Mouse (Mus musculus) CH12.LX (cell line): ENCODE measurements around the gene L2hgdh.

ENCODE experiments used
- CTCF ChIP-seq, 2 experiments: IDR thresholded peaks in 1 of 2; conservative IDR thresholded peaks in 1 of 2; 2 replicates each; pipeline ENCODE4 v1.5.1; 2011 to 2012; ENCODE audit warnings: low read depth in 2 of 2, low read length in 2 of 2, improper control_type of control experiment in 1 of 2, inconsistent platforms in 1 of 2, mild to moderate bottlenecking in 1 of 2, moderate library complexity in 1 of 2
- JUN ChIP-seq: IDR thresholded peaks from 2 replicates; pipeline ENCODE4 v1.6.1; 2011; ENCODE audit warnings: low read depth, mild to moderate bottlenecking, low read length, improper control_type of control experiment, moderate library complexity; ENCODE audit not compliant: insufficient read depth
- MAZ ChIP-seq: IDR thresholded peaks from 2 replicates; pipeline ENCODE4 v1.6.1; 2012; ENCODE audit warnings: low read depth, mild to moderate bottlenecking, inconsistent platforms, low read length, improper control_type of control experiment, moderate library complexity
- POLR2A ChIP-seq: IDR thresholded peaks from 2 replicates; pipeline ENCODE4 v1.6.1; 2011; ENCODE audit warnings: low read depth, mild to moderate bottlenecking, improper control_type of control experiment, low read length
- RCOR1 ChIP-seq: conservative IDR thresholded peaks from 2 replicates; pipeline ENCODE4 v1.6.1; 2012; ENCODE audit warnings: low read depth, mild to moderate bottlenecking, inconsistent platforms, low read length, improper control_type of control experiment
- TBP ChIP-seq: conservative IDR thresholded peaks from 2 replicates; pipeline ENCODE4 v1.6.1; 2011; ENCODE audit warnings: low read depth, low read length, improper control_type of control experiment
- USF1 ChIP-seq: IDR thresholded peaks from 2 replicates; pipeline ENCODE4 v1.6.1; 2014; ENCODE audit warnings: low read depth, mild to moderate bottlenecking, inconsistent platforms, low read length, improper control_type of control experiment

DNA sequence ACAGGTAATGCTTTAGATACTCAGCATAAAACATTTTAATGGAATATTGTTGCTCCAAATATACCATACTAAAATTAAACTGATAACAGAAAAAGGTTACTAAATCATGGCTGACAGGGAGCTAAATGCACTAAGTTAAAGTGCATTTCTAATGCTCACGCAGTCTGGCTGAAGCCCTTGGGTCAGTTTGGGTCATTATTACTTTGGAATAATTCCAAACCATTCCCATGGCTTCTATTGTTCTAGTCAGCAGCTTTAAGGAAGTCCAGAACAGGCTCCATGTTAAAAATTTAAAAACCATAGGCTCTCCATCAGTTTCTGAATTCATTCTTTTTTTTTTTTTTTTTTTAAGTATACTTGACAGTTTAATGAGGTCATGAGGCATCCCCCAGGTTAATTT is 50.5 kb downstream of the L2hgdh start:
- TF ChIP-seq JUN: no peak
- no peak for TF ChIP-seq RCOR1
- no peak for TF ChIP-seq TBP
- no peak for TF ChIP-seq USF1
- TF ChIP-seq POLR2A: no peak
- no peak for TF ChIP-seq CTCF (conservative IDR thresholded peaks at IDR 0.05 in 1 of 2, IDR thresholded peaks at IDR 0.05 in 1 of 2; ENCODE audit: low read depth in 2 of 2, low read length in 2 of 2)
- TF ChIP-seq MAZ: no peak
